Mouse (Mus musculus) G1E-ER4 (cell line): ENCODE measurements around the gene Fam168a. TPM values are rescaled to one million over a fixed set of nuclear protein-coding genes. Genes with fewer than 3 reads are reported as not detected.

Experiments
- GATA1 ChIP-seq: IDR thresholded peaks from one replicate; pipeline ENCODE4 v1.8.0; 2012; ENCODE audit warnings: low read length, inconsistent platforms
- polyA plus RNA-seq: library from polyadenylated mRNA; stranded (reverse); fragments of >175 nt; gene quantifications from 2 replicates; pipeline ENCODE4 v1.2.3, GENCODE M21; 2012

Fam168a gene
- polyA plus RNA-seq, 1 experiment: 47.1 TPM

GRCm38 (mm10) chr7:100736131-100736530 lies 29.7 kb downstream of the Fam168a start:
- no peak for TF ChIP-seq GATA1

GRCm38 (mm10) chr7:100744372-100744771 lies 37.9 kb downstream of the Fam168a start:
- no peak for TF ChIP-seq GATA1

GRCm38 (mm10) chr7:100750101-100750500 lies 43.7 kb downstream of the Fam168a start:
- TF ChIP-seq GATA1: no peak

- no peak for TF ChIP-seq GATA1
These were observed 52.3 kb downstream of the Fam168a start for GRCm38 (mm10) chr7:100758718-100759117.

- TF ChIP-seq GATA1: no peak
These were observed 56.3 kb downstream of the Fam168a start for GRCm38 (mm10) chr7:100762726-100763125.

- no peak for TF ChIP-seq GATA1
These were observed 61.1 kb downstream of the Fam168a start for GRCm38 (mm10) chr7:100767568-100767967.

GRCm38 (mm10) chr7:100768009-100768408 lies 61.6 kb downstream of the Fam168a start:
- no peak for TF ChIP-seq GATA1

GRCm38 (mm10) chr7:100769534-100770083 lies 63.2 kb downstream of the Fam168a start:
- no peak for TF ChIP-seq GATA1

GRCm38 (mm10) chr7:100770669-100771341 lies 64.4 kb downstream of the Fam168a start:
- no peak for TF ChIP-seq GATA1

GRCm38 (mm10) chr7:100774189-100774588 lies 67.8 kb downstream of the Fam168a start:
- TF ChIP-seq GATA1: no peak

- TF ChIP-seq GATA1: no peak
These were observed 69.4 kb downstream of the Fam168a start for GRCm38 (mm10) chr7:100775810-100776209.

GRCm38 (mm10) chr7:100780192-100780591 lies 73.8 kb downstream of the Fam168a start:
- TF ChIP-seq GATA1: no peak

- TF ChIP-seq GATA1: no peak
These were observed 78.2 kb downstream of the Fam168a start for GRCm38 (mm10) chr7:100784650-100785049.

- no peak for TF ChIP-seq GATA1
These were observed 79.0 kb downstream of the Fam168a start for GRCm38 (mm10) chr7:100785426-100785825.

- no peak for TF ChIP-seq GATA1
These were observed 79.6 kb downstream of the Fam168a start for GRCm38 (mm10) chr7:100786078-100786477.

- no peak for TF ChIP-seq GATA1
These were observed 81.9 kb downstream of the Fam168a start for GRCm38 (mm10) chr7:100788291-100788690.

- no peak for TF ChIP-seq GATA1
These were observed 92.4 kb downstream of the Fam168a start for GRCm38 (mm10) chr7:100798810-100799209.
